8 mouse cellular contexts compared by ENCODE assay signal in the genomic region with DNA sequence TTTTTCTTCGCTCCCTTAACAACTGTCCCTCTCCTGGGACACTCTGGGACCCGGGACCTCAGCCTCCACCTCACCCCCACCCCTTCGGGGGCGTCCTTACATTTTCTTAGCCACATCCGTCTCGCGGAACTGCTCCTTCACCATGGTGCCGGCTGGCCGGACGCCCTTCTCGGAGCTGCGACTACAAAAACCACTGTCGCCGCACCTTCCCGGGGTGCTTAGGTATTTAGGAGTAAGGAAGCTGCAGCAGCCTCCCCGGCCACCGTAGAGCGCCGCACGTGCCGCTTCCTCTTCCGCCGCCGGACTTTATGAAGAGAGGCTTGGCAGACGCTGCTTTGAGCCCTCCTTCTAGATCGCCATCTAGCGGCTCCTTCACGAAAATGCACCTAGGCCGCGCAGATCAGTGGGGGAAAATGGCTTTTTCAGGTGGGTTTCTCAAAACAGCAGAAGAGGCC. TPM values are rescaled to one million over a fixed set of nuclear protein-coding genes. Genes with fewer than 3 reads are reported as not detected.
A peak's percentile ranks its signal among the peaks of the same experiment; 100 is the strongest.
DNase-seq lines count a peak whose midpoint lies in the region; ATAC-seq lines count a peak whose summit lies in the region.

A gene (minus strand): TSS at position 286 of the 455 bp plus-strand sequence.
A gene (plus strand): TSS at position 353 of the 455 bp plus-strand sequence.

- H3K4me2 ChIP-seq in intestine, embryonic 14.5 days (ENCODE audit: low read length) = peak within 1 kb of the TSS; percentile 67

- under 1% methylated on average over 30 of the region's 30 CpGs for WGBS in intestine, embryonic 14.5 days

- peak; percentile 66 for ATAC-seq in intestine, embryonic 14.5 days (replicated peaks; ENCODE audit: low FRiP score, low TSS enrichment, low read depth)

- H3K27ac ChIP-seq in intestine, embryonic 14.5 days (ENCODE audit: low read depth) = no peak within 1 kb of the TSS

- H3K9ac ChIP-seq in intestine, embryonic 14.5 days (ENCODE audit: low read length) = peak within 1 kb of the TSS; percentile 79

- no peaks in the 10 kb centered on the region for H3K27me3 ChIP-seq in intestine, embryonic 14.5 days (replicated peaks; ENCODE audit: control insufficient read depth, insufficient read depth, low read length)

- peaks cover 27% of the 10 kb centered on the region for H3K36me3 ChIP-seq in intestine, embryonic 14.5 days (ENCODE audit: control insufficient read depth, insufficient read depth, low read length)

- peak within 1 kb of the TSS; percentile 87 for H3K4me3 ChIP-seq in intestine, embryonic 14.5 days (ENCODE audit: low read depth, low read length)

- no peaks in the 10 kb centered on the region for H3K9me3 ChIP-seq in intestine, embryonic 14.5 days (ENCODE audit: control insufficient read depth, low read length)

- intact Hi-C loops in gastrocnemius, postnatal 14 days (cut with DNase I; ENCODE audit: low total_unique reads) = no loop called here
- intact Hi-C loops in left cerebral cortex, postnatal 14 days (cut with DNase I) = loop anchor here (5.0 to 10.0 kb wide), 2 partner anchors 174 to 312 kb away; no protein-coding TSS in a partner anchor

- H3K4me1 ChIP-seq in intestine, embryonic 14.5 days (replicated peaks; ENCODE audit: control insufficient read depth, insufficient read depth, low read length) = peaks cover 13% of the 10 kb centered on the region

- peak; percentile 92 to 97 for DNase-seq in adrenal gland, adult (ENCODE audit: inconsistent age in 2 of 2, low spot score in 1 of 2)
- DNase-seq in embryo, embryonic 10.5 days (ENCODE audit: low spot score) = peak; percentile 97
- peak; percentile 90 for DNase-seq in gastrocnemius, postnatal 14 days
- peak; percentile 94 for DNase-seq in intestine, embryonic 14.5 days (ENCODE audit: low spot score)
- peak; percentile 93 to 95 for DNase-seq in left cerebral cortex, postnatal 14 days (ENCODE audit: low spot score in 2 of 2)
- peak; percentile 95 for DNase-seq in mesoderm, embryonic 11.5 days (ENCODE audit: low read depth, low spot score)
- peak; percentile 89 to 90 for DNase-seq in right cerebral cortex, postnatal 36 days (ENCODE audit: low spot score in 2 of 2)
- peak; percentile 92 for DNase-seq in yolk sac, embryonic 10.5 days (ENCODE audit: low spot score)

RNA-seq across cellular contexts. Expression of the first gene that starts in this region (rescaled TPM):
- total RNA-seq in gastrocnemius, postnatal 14 days (2021) = 1 to 10 TPM; 7.5 to 8.1 TPM
- 17.5 and 18.5 TPM in 2 replicates for polyA plus RNA-seq in intestine, embryonic 14.5 days (2014; fragmentation: Nextera tagmentation; extraction: Ambion mirVana)
- 10 to 100 TPM; 31.7 to 36.2 TPM for total RNA-seq in left cerebral cortex, postnatal 14 days (2021)

RNA-seq across cellular contexts. Expression of the second gene that starts in this region (rescaled TPM):
- 100 to 1,000 TPM; 883 to 959 TPM for total RNA-seq in gastrocnemius, postnatal 14 days (2021)
- 1,382 and 1,440 TPM in 2 replicates for polyA plus RNA-seq in intestine, embryonic 14.5 days (2014; fragmentation: Nextera tagmentation; extraction: Ambion mirVana)
- 100 to 1,000 TPM; 652 to 714 TPM for total RNA-seq in left cerebral cortex, postnatal 14 days (2021)
